ENCODE assay signal across 8 mouse cellular contexts in genomic region chr11:108889121-108889520, GRCm38 (mm10). TPM values are rescaled to one million over a fixed set of nuclear protein-coding genes. Genes with fewer than 3 reads are reported as not detected.
DNase-seq lines count a peak whose midpoint lies in the region; ATAC-seq and TF ChIP-seq lines count a peak whose summit lies in the region.

No protein-coding gene starts in this region.

- no peak overlapping the region for H3K4me3 ChIP-seq in heart, embryonic 10.5 days
- H3K4me3 ChIP-seq in testis, adult 2 months (ENCODE audit: control insufficient read depth, low read depth, low read length): peak overlapping the region; percentile 33; the same call in 1 of the 2 replicates
- no peak overlapping the region for H3K4me3 ChIP-seq in kidney, postnatal 0 days (replicated peaks; ENCODE audit: low read depth, low read length)
- H3K4me3 ChIP-seq in small intestine, adult 2 months (ENCODE audit: low read depth, low read length): no peak overlapping the region
- no peak overlapping the region for H3K4me3 ChIP-seq in intestine, embryonic 16.5 days (ENCODE audit: low read length)

- H3K27ac ChIP-seq in heart, embryonic 10.5 days: no peak overlapping the region
- H3K27ac ChIP-seq in testis, adult 2 months (ENCODE audit: control insufficient read depth, insufficient read depth, low read depth, low read length): no peak overlapping the region
- H3K27ac ChIP-seq in kidney, postnatal 0 days: no peak overlapping the region
- H3K27ac ChIP-seq in small intestine, adult 2 months (ENCODE audit: insufficient read depth, low read depth, low read length): no peak overlapping the region
- no peak overlapping the region for H3K27ac ChIP-seq in intestine, embryonic 16.5 days (ENCODE audit: low read length)

- TF ChIP-seq CTCF in testis, adult 2 months (IDR thresholded peaks at IDR 0.05; ENCODE audit: control insufficient read depth, insufficient read depth, insufficient replicate concordance, low read depth, low read length): peak; percentile 50; the same call in 1 of the 2 replicates
- TF ChIP-seq CTCF in kidney, postnatal 0 days (IDR thresholded peaks at IDR 0.05; ENCODE audit: low read depth): peak; percentile 62
- TF ChIP-seq CTCF in small intestine, adult 2 months (IDR thresholded peaks at IDR 0.05; ENCODE audit: extremely low read depth, insufficient read length, insufficient replicate concordance, low read depth, low read length): peak; percentile 75; the same call in 1 of the 2 replicates

- H3K36me3 ChIP-seq in heart, embryonic 10.5 days: no peaks in the 10 kb centered on the region
- H3K36me3 ChIP-seq in testis, adult 2 months (ENCODE audit: control insufficient read depth, insufficient read depth, low read length): no peaks in the 10 kb centered on the region
- H3K36me3 ChIP-seq in kidney, postnatal 0 days (ENCODE audit: insufficient read depth, low read length): no peaks in the 10 kb centered on the region
- H3K36me3 ChIP-seq in small intestine, adult 2 months (ENCODE audit: control insufficient read depth, insufficient read depth, low read length): no peaks in the 10 kb centered on the region
- no peaks in the 10 kb centered on the region for H3K36me3 ChIP-seq in intestine, embryonic 16.5 days (ENCODE audit: control insufficient read depth, insufficient read depth, low read length)

- ATAC-seq in kidney, postnatal 0 days (replicated peaks; ENCODE audit: low FRiP score, low read depth): no peak
- no peak for ATAC-seq in intestine, embryonic 16.5 days

- H3K4me1 ChIP-seq in heart, embryonic 10.5 days: peaks cover 30% of the 10 kb centered on the region
- H3K4me1 ChIP-seq in testis, adult 2 months (ENCODE audit: control insufficient read depth, insufficient read depth, low read length): peaks cover 30% of the 10 kb centered on the region
- H3K4me1 ChIP-seq in kidney, postnatal 0 days (replicated peaks; ENCODE audit: insufficient read depth, low read length): peaks cover 9% of the 10 kb centered on the region; the same call in 1 of the 2 replicates
- H3K4me1 ChIP-seq in small intestine, adult 2 months (ENCODE audit: control insufficient read depth, insufficient read depth, insufficient read length, low read length): peaks cover 3% of the 10 kb centered on the region; the same call in 1 of the 2 replicates
- peaks cover 7% of the 10 kb centered on the region; the same call in 1 of the 2 replicates for H3K4me1 ChIP-seq in intestine, embryonic 16.5 days (ENCODE audit: control insufficient read depth, insufficient read depth, low read length)

- no peak overlapping the region for H3K4me2 ChIP-seq in kidney, postnatal 0 days (ENCODE audit: low read length)
- H3K4me2 ChIP-seq in intestine, embryonic 16.5 days (ENCODE audit: low read depth, low read length): no peak overlapping the region

- H3K9ac ChIP-seq in kidney, postnatal 0 days (ENCODE audit: low read depth, low read length): no peak overlapping the region
- no peak overlapping the region for H3K9ac ChIP-seq in intestine, embryonic 16.5 days (ENCODE audit: low read depth, low read length)

- TF ChIP-seq POLR2A in testis, adult 2 months (IDR thresholded peaks at IDR 0.05; ENCODE audit: control insufficient read depth, low read depth, low read length): no peak
- no peak for TF ChIP-seq POLR2A in small intestine, adult 2 months (IDR thresholded peaks at IDR 0.05; ENCODE audit: low read depth, low read length)

- 40% methylated on average over 11 of the region's 11 CpGs for WGBS in heart, embryonic 10.5 days
- WGBS in kidney, postnatal 0 days: 39% methylated on average over 11 of the region's 11 CpGs
- WGBS in small intestine, adult 2 months: 25% methylated on average over 11 of the region's 11 CpGs
- 47% methylated on average over 11 of the region's 11 CpGs for WGBS in intestine, embryonic 16.5 days

- H3K27me3 ChIP-seq in heart, embryonic 10.5 days (ENCODE audit: insufficient read depth, poor library complexity, severe bottlenecking): peaks cover 18% of the 10 kb centered on the region
- H3K27me3 ChIP-seq in testis, adult 2 months (ENCODE audit: control insufficient read depth, insufficient read depth, low read length): no peaks in the 10 kb centered on the region
- H3K27me3 ChIP-seq in kidney, postnatal 0 days (ENCODE audit: insufficient read depth, low read length): no peaks in the 10 kb centered on the region
- no peaks in the 10 kb centered on the region for H3K27me3 ChIP-seq in small intestine, adult 2 months (ENCODE audit: control insufficient read depth, insufficient read depth, low read length)
- no peaks in the 10 kb centered on the region for H3K27me3 ChIP-seq in intestine, embryonic 16.5 days (replicated peaks; ENCODE audit: control insufficient read depth, insufficient read depth, low read length)

- no peaks in the 10 kb centered on the region for H3K9me3 ChIP-seq in heart, embryonic 10.5 days
- no peaks in the 10 kb centered on the region for H3K9me3 ChIP-seq in kidney, postnatal 0 days (replicated peaks; ENCODE audit: low read length)
- no peaks in the 10 kb centered on the region for H3K9me3 ChIP-seq in intestine, embryonic 16.5 days (ENCODE audit: control insufficient read depth, low read length)

- peak; percentile 37 to 50 for DNase-seq in heart, adult 18-20 months
- no peak for DNase-seq in heart, embryonic 10.5 days (ENCODE audit: low spot score)
- no peak for DNase-seq in testis, postnatal 14 days (ENCODE audit: low spot score)
- DNase-seq in kidney, postnatal 0 days (ENCODE audit: low spot score): no peak
- DNase-seq in spleen, postnatal 14 days (ENCODE audit: low spot score in 2 of 2): no peak

RNA-seq across cellular contexts. Expression of gene Axin2, which starts 31.0 kb away (rescaled TPM):
- total RNA-seq in heart, adult 18-20 months (2021): 1 to 10 TPM; 3.5 to 4.7 TPM
- polyA plus RNA-seq in heart, embryonic 10.5 days (2016; fragmentation: Nextera tagmentation; extraction: Ambion mirVana): 2.2 and 5.1 TPM in 2 replicates
- 1.9 and 2.1 TPM in 2 replicates for polyA plus RNA-seq in testis, adult 2 months (2012; rRNA removed)
- 5.3 and 5.8 TPM in 2 replicates for polyA plus RNA-seq in kidney, postnatal 0 days (2015; fragmentation: Nextera tagmentation; extraction: Ambion mirVana)
- 12.0 and 48.5 TPM in 2 replicates for polyA plus RNA-seq in small intestine, adult 2 months (2012; rRNA removed)
- 2.8 and 3.2 TPM in 2 replicates for polyA plus RNA-seq in intestine, embryonic 16.5 days (2015; fragmentation: Nextera tagmentation; extraction: Ambion mirVana)

Comparison
In these comparisons a context has a peak if more than half of its experiments do, and no peak if none do; other contexts are left out.
1. DNase-seq: peak in heart, adult 18-20 months (2 of 2); none in heart, embryonic 10.5 days (single experiment), testis, postnatal 14 days (single experiment), kidney, postnatal 0 days (single experiment) and spleen, postnatal 14 days (0 of 2).
2. Peak in every context shown above with its lines, with median percentiles within 50 percentile points of each other: CTCF ChIP-seq.